Mouse (Mus musculus): ENCODE results near the gene Mapkapk3.
A peak's percentile ranks its signal among the peaks of the same experiment; 100 is the strongest.
"Not testable (repeated sequence)": the region's sequence is repeated elsewhere in the genome, so short reads cannot be mapped to it uniquely, and the experiment has no call there.

The Mapkapk3 gene

GRCm38 (mm10) chr9:107307099-107307872 lies 17.6 kb upstream of the Mapkapk3 start:
- DNase-seq (ENCODE audit: low read depth, low spot score) = no peak

DNA sequence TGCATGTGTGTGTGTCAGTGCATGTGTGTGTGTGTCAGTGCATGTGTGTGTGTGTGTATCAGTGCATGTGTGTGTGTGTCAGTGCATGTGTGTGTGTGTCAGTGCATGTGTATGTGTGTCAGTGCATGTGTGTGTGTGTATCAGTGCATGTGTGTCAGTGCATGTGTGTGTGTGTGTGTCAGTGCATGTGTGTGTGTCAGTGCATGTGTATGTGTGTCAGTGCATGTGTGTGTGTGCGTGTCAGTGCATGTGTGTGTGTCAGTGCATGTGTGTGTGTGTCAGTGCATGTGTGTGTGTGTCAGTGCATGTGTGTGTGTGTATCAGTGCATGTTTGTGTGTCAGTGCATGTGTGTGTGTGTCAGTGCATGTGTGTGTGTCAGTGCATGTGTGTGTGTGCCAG lies 17.0 kb upstream of the Mapkapk3 start:
- not testable (repeated sequence) for DNase-seq (ENCODE audit: low read depth, low spot score)

- no peak for DNase-seq (ENCODE audit: low read depth, low spot score)
Observed at GRCm38 (mm10) chr9:107305601-107306542, 16.2 kb upstream of the Mapkapk3 start.

DNA sequence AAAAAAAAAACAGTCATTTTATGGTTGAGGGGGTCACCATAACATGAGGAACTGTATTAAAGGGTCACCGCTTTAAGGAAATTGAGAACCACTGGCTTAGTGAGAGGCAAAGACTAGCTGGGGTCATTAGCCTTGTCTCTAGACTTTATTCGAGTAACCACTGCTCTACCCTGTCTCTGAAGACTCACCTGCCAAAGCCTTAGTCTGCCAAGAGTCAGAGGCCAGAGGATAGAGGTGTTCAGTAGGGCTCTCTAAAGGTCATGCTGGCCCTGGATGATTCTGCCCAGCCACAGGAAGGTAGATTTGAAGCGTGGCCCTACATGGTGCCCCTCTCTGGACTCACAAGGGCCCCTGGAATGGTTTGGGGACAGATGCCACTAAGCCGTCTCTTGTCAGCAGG lies 15.3 kb upstream of the Mapkapk3 start:
- no peak for DNase-seq (ENCODE audit: low read depth, low spot score)

GRCm38 (mm10) chr9:107304383-107304782 lies 14.7 kb upstream of the Mapkapk3 start:
- no peak for DNase-seq (ENCODE audit: low read depth, low spot score)

GRCm38 (mm10) chr9:107303900-107304299 lies 14.2 kb upstream of the Mapkapk3 start:
- no peak for DNase-seq (ENCODE audit: low read depth, low spot score)

DNA sequence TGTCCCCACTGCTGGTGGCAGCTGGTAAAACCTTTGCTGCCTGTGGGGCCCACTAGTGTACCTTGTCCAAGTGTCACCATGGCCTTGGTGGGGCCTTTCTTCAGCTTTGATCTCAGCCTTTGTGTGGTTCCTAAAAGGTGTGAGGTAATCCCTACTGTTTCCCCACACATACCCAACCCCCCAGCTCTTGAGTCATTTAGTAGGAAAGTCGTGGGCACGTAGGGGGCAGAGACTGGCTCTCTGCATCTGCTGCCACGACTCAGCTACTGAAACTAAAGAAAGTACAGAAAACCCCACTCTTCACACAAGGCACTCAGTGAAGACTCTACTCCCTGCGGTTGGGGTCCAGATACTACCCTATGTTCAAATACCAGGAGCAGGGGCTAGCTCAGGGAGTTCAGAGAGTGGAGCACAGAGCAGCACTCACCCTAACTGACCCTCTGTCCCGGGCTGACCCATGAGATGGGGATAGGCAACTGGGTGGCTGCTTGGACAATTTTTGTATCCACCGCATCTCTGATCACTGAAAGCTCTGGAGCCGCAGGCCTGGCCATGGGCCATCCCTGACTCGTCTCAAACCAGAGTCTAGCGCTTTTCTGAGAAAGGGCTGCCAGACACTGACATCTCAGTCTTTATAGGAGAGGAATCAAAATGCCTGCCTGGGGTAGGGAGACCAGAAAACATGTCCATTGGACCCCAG lies 13.6 kb upstream of the Mapkapk3 start:
- no peak for DNase-seq (ENCODE audit: low read depth, low spot score)

DNA sequence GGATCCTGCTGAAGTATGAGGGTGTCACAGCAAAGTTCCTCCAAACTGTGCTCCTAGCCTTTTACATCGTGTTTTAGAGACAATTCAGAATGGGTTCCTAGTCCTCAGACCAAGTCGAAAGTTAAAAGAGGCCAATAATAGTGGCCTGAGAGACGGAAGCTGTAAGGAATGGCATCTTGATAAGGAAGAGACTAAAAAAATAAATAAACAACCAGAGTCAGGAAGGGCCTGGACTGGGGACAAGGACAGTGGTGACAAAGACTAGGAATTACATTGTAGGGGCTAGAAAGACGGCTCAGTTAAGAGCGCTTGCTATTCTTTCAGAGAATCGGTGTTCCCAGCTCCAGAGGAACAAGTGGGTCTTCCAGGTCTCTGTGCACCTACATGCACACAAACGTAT lies 12.9 kb upstream of the Mapkapk3 start:
- DNase-seq (ENCODE audit: low read depth, low spot score) = no peak

- DNase-seq (ENCODE audit: low read depth, low spot score) = no peak
Observed at GRCm38 (mm10) chr9:107301554-107302331, 12.1 kb upstream of the Mapkapk3 start.

DNA sequence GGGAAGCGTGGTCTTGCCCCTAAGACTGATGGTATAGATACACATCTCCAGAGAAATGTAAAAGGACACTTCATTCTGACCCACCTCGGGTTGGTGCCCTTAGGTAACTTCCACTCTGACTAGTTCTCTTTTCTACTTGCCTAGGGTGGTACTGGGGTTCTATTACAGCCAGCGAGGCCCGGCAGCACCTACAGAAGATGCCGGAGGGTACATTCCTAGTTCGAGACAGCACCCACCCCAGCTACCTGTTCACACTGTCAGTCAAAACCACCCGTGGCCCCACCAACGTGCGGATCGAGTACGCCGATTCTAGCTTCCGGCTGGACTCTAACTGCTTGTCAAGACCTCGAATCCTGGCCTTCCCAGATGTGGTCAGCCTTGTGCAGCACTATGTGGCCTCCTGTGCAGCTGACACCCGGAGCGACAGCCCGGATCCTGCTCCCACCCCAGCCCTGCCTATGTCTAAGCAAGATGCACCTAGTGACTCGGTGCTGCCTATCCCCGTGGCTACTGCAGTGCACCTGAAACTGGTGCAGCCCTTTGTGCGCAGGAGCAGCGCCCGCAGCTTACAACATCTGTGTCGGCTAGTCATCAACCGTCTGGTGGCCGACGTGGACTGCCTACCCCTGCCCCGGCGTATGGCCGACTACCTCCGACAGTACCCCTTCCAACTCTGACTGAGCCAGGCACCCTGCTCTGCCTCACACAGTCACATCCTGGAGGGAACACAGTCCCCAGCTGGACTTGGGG lies 10.7 kb upstream of the Mapkapk3 start:
- DNase-seq (ENCODE audit: low read depth, low spot score) = no peak

DNA sequence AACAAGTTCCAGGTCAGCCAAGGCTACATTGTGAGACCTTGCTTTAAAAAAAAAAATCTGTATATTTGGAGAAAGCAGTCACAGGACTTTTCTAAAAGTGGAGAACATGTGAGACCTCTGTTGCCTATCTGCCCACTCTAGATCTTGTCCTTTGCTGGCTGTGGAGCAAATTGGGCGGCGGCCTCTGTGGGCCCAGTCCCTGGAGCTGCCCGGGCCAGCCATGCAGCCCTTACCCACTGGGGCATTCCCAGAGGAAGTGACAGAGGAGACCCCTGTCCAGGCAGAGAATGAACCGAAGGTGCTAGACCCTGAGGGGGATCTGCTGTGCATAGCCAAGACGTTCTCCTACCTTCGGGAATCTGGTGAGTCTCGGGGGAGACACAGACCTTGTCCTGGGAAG lies 10.1 kb upstream of the Mapkapk3 start:
- no peak for DNase-seq (ENCODE audit: low read depth, low spot score)

GRCm38 (mm10) chr9:107298876-107299275 lies 9.2 kb upstream of the Mapkapk3 start:
- DNase-seq (ENCODE audit: low read depth, low spot score) = no peak

DNA sequence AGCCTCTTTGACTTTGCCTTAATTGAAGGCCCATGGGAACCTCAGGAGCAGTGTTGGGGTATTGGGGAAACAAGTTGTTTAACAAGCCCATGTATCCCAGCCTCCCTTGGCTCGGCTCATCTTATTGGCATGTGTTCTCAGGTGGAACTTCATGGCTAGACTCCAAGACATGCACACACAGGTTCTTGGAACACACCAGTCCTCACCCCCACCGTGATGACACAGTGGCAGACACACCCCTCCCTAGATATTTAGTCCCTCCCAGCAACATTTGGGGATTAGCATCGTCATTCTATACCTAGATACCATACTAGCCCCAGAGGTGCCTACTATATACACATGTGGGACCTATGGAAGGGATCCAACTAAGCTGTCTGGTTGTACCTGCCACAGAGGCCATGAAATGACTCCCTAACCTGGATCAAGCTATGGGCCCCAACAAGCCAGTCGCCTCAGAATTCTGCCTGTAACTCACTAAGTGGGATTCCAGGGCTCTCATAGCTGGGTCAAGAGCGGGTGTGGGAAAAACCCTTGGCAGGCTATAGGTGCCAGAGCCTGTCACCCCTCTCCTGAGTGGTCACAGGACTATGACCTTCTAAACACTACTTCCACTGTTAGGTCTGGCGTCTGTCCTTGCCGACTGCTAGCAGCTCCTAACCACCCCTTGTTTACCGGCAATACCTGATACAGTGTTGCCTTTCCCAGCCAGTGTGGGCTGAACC lies 8.5 kb upstream of the Mapkapk3 start:
- DNase-seq (ENCODE audit: low read depth, low spot score) = no peak

DNA sequence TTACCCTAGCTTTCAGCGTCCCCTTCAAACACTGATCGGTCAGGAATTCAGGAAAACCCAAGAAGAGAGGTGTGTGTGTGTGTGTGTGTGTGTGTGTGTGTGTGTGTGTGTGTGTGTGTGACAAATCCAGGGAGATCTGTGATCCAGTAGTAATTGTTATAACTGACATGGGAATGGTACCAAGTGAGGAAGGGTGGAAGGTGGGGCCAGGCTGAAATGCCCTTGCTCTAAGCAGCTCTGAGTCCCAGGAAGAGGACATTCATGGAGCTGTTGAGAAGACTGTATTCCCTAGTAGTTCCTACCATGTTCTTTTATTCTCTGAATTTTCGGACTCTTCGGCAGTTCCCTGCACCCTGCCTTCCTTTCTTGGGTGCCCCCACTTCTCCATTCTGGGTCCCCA lies 8.0 kb upstream of the Mapkapk3 start:
- DNase-seq (ENCODE audit: low read depth, low spot score) = no peak

DNA sequence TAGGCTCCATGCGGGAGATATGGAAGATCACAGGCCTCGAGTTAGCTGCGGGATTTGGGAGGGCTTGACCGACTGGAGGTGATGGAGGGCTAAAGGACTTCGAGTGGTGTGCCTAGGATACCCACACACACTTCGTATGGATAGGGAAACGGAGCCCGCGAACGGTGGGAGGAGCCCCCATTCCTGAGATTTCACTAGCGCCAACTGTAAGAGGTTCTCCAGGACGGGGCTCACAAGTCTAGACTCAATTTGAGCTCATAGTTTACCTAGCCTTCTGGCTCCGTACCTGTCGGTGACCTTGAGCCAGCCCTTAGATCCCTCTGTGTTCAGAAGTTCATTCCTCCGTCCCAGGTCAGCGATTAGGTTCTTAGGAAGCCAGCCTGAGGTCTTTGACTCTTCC lies 7.4 kb upstream of the Mapkapk3 start:
- no peak for DNase-seq (ENCODE audit: low read depth, low spot score)

DNA sequence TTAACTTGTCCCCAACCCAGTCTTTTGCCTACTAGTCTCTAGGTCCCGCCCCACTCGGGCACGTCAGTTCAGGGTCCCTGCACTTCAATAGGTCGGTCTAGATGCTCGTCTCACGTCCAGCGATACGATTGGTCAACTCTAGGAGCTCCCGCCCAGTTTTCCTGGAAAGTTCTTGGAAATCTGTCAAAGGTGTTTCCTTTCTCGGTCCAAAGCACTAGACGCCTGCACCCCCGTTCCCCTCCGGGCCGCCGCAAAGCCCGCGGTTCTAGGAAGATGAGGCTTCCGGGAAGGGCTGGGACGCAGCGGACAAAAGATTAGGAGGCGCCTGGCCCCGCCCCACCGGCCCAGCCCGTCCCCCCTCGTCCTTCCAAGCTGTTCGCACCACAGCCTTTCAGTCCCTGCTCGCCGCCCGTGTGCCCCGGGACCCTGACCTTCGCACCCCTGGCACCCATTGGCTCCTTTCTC lies 6.9 kb upstream of the Mapkapk3 start:
- peak; percentile 90 for DNase-seq (ENCODE audit: low read depth, low spot score)

GRCm38 (mm10) chr9:107296041-107296440 lies 6.4 kb upstream of the Mapkapk3 start:
- DNase-seq (ENCODE audit: low read depth, low spot score) = no peak

DNA sequence AAGGTAGTCTGAATTCAATTTTAAA lies 6.2 kb upstream of the Mapkapk3 start, which contains the start of gene Cish:
Cish (plus strand) TSS at position 11 of the 25 bp plus-strand sequence.
- DNase-seq (ENCODE audit: low read depth, low spot score) = no peak

DNA sequence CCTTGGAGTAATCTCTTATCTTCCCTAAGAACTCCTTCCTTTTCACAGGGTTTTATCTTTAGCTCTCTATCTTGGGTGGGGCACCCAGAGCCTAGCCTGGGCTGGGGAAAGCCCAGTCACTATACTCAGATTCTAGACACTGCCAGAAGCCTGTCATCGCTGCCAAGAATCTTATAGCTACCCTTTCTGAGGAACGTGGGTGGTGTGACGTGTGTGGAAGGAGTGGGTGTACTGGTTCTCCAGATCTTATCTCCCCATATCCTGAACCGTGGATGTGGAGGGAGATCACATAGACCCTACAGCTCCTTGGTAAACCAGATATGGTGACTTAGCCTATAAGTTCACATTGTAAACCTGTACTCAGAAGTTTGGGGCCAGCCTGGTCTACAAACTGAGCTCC lies 5.9 kb upstream of the Mapkapk3 start:
- DNase-seq (ENCODE audit: low read depth, low spot score) = no peak

- DNase-seq (ENCODE audit: low read depth, low spot score) = peak; percentile 56
Observed at GRCm38 (mm10) chr9:107294249-107294648, 4.6 kb upstream of the Mapkapk3 start.

Measured in embryo, embryonic 11.5 days (tissue).